Mouse (Mus musculus) stomach, postnatal 0 days (tissue): ENCODE data around the gene Thrsp.

Experiments used
- CTCF ChIP-seq: IDR thresholded peaks from 2 replicates; pipeline ENCODE4 v1.5.1; 2016; ENCODE audit warnings: antibody characterized with exemption, low read depth, mild to moderate bottlenecking, moderate library complexity
- EP300 ChIP-seq: optimal IDR thresholded peaks from 2 replicates; pipeline ENCODE3; 2016; ENCODE audit warnings: antibody characterized with exemption

DNA sequence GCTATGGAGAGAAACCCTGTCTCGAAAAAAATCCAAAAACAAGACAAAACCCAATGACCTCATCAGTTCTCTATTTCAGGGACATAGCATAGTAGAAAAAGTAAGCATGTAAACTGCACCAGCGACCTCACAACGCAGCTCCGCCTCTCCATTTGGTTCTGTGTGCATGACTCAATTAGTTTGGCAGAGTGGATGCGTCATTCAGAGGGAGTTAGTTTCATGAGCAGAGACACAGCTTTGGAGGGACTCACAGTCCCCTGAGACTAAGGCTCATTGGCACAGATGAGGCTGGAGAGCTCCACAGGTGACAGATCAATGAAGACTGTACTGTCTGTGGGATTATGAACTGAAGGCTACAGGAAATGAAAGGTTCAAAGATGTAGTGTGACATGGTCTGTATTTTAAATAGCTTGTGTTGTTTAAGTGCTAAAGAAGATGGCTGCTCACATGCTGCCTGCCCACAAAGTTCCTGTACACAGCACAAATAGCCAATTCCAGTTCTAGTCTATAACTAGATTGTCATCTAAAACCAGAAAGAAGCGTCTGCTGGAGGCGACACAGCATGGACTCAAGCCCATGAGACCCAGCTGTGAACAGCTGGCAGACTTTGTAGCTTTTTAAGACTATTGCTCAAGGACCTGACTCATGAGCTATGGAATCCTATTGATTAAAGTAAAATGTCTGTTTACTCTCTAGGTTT lies 31.3 kb downstream of the Thrsp start:
- TF ChIP-seq CTCF, result no peak
- no peak for TF ChIP-seq EP300
